Mouse (Mus musculus) gastrocnemius, postnatal 36 days (tissue): ENCODE data around the gene Aip. TPM values are rescaled to one million over a fixed set of nuclear protein-coding genes. Genes with fewer than 3 reads are reported as not detected.

Experiments used
- DNase-seq, 2 experiments: peaks; one replicate each; pipeline ENCODE4 v3.0.0; 2022
- intact Hi-C: fragments of 180-260 bp; cut with DNase I; formaldehyde crosslinking; loops from one replicate; pipeline ENCODE4 v1.15.1; 2025
- total RNA-seq, 2 experiments: library from RNA; stranded (reverse); gene quantifications; 2 replicates each; pipeline ENCODE4 v1.2.3; 2021

Aip gene
- total RNA-seq, 2 experiments from 2014 or later: 58.2 to 68.0 TPM

GRCm38 (mm10) chr19:4096642-4097440, 28.8 kb downstream of the Aip start, which contains the start of gene Cdk2ap2:
TSS of gene Cdk2ap2 (plus strand) at chr19:4097182.
- intact Hi-C loops: loop anchor here (5.0 kb wide), 1 partner anchor 40 kb away; the partner anchor contains the start of gene Gpr152
- DNase-seq: peak; percentile 98 to 100

DNA sequence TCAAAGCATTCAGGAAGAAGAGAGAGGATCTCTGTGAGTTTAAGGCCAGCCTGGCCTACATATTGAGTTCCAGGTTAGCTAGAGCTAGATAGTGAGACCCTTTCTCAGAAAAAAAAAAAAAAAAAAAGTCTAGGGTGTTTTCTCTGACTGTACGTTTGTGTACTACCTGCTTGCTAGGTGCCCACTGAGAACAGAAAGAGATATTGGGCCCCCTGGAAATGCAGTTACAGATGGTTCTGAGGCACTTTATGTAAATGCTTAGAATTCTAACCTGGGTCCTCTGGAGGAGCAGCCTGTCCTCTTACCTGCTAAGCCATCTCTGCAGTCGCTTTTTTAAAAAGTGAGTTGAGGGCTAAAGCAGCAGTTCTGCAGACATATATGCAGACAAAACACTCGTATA, 29.9 kb downstream of the Aip start:
- intact Hi-C loops: loop anchor here (5.0 kb wide), 1 partner anchor 41 kb away; the partner anchor contains the start of gene Gpr152
- DNase-seq: no peak

- intact Hi-C loops: loop anchor here (5.0 kb wide), 1 partner anchor 42 kb away; the partner anchor contains the start of gene Gpr152
- no peak for DNase-seq
Measured at GRCm38 (mm10) chr19:4094774-4095303, 30.8 kb downstream of the Aip start.

GRCm38 (mm10) chr19:4094348-4094747, 31.3 kb downstream of the Aip start:
- no peak for DNase-seq
- intact Hi-C loops: no loop called here

- no peak for DNase-seq
- intact Hi-C loops: no loop called here
Measured at GRCm38 (mm10) chr19:4093772-4094171, 31.9 kb downstream of the Aip start.

DNA sequence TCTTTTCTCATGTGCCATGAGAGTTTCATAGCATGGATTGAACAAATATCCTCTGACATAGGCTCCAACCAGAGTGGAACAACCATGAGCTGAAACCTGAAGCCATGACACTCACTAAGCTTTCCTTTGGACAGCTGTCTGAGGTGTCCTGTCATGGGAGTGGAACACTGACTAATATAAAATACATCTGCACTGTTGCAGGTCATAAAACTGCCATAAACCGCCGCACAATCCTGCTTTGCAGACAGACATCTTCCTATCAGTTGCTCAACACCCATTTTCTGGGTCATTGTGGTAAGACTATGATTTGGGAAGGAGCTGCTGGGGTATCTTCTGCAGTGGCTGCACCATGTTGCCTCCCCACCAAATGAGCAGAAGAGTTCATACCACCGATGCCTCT, 32.9 kb downstream of the Aip start:
- intact Hi-C loops: no loop called here
- no peak for DNase-seq

GRCm38 (mm10) chr19:4091383-4091782, 34.3 kb downstream of the Aip start:
- no peak for DNase-seq
- intact Hi-C loops: no loop called here

DNA sequence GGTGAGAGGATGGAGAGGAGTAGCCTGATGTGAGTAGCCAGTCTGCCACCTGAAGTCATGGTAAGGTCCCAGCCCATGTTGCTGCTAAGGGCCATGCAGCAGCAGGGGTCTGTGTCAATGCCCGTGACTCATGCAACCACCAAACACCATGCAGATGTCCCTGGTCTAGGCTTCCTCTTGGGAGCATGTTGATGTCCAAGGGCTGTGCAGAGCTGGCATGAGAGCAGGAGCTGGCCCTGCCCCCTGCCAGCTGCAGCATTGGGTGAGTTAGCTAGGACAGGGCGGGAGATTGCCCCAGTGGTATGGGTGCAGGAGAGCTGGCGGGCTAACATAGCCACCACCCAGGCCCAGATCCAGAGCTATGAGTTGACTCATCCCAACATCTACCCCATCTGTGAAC, 35.2 kb downstream of the Aip start:
- no peak for DNase-seq
- intact Hi-C loops: no loop called here

DNA sequence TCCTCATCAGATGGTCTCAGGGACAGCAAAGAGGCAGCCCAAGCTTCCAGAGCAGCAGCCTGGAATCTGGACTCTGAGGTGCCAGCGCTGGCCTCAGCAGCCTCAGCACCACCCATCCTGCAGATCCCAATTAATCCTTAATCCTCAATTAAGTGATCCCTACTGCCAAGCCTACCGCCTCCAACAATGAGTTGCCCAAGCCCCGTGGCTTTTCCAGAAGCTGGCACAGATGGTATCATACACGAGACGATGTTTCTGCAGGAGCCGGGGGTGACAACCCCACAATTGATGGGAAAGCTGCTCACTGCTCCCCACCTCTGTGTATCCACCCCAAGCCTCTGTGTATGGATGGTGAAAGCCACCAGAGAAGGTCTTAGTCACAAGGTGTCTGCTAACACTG, 36.5 kb downstream of the Aip start:
- intact Hi-C loops: no loop called here

DNA sequence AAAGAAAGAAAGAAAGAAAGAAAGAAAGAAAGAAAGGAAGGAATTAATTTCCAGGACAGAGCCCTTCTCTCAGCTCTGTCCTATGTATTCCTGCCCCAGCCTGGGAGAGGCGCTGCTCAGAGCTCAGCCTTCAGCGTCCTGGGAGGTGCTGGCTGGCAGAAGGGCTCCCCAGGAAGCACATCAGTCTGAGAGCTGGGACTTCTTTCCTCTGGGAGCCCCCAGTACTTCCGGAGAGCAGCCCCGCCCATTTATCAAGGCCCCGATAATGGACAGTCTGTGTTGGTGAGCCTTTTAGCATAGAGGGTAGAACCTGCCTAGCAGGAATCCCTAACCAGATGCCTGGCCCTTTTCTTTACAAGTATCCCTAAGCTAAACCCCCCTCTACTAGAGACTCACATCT, 37.5 kb downstream of the Aip start:
- intact Hi-C loops: no loop called here
- DNase-seq: no peak

More for the DNA sequence above, 36.5 kb downstream of the Aip start:
- DNase-seq: no peak

DNA sequence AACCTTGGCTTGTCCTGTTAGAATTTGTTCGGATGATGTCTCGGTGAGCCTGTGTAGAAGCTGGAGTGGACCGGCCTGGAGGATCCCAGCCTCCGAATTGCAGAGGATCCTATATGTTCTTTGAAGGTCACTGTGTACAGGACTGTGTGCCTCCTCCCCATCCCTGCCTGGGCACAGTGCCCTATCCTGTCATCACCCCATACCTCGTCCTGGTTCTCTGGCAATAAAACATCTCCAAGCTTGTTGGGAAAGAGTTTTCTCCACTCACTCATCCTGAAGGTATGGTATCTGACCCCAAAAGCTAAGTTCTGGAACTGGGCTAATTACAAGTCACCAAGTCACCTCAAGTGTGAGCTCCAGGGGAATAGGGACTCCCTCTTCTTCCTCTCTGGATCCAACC, 38.6 kb downstream of the Aip start:
- no peak for DNase-seq
- intact Hi-C loops: no loop called here

DNA sequence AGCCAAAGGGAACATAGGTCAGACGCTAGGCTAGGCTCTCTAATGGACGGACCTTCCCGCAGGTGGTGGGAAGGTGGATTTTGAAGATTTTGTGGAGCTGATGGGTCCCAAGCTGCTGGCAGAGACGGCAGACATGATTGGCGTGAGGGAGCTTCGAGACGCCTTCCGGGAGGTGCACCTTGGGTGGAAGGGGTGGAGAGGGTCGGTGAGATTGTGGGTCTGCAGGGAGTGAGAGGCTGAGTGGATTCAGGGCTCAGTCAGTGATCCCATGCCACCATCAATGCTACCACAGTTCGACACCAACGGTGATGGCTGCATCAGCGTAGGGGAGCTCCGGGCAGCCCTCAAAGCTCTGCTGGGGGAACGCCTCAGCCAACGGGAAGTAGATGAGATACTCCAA, 39.5 kb downstream of the Aip start:
- intact Hi-C loops: no loop called here

DNA sequence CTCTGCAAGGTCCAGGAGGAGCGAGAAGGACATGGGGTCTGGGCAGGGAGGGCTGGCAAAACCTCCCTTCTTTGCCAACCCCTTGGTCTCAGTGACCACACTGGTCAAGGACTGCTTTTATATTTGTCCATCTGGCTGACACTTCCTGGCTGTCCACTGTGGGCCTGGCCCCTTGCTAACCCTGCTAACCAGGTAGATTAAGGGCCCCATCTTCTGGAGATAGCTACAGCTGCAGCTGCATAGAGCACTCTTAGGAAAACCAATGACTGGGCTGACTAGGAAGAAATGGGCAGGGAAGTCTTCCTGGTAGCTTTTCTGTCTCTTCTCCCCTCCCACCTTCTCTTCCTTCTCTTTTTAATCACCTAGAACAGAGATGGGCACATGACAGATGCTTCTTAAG, 40.7 kb downstream of the Aip start:
- no peak for DNase-seq
- intact Hi-C loops: no loop called here

More for the DNA sequence above, 39.5 kb downstream of the Aip start:
- DNase-seq: no peak

DNA sequence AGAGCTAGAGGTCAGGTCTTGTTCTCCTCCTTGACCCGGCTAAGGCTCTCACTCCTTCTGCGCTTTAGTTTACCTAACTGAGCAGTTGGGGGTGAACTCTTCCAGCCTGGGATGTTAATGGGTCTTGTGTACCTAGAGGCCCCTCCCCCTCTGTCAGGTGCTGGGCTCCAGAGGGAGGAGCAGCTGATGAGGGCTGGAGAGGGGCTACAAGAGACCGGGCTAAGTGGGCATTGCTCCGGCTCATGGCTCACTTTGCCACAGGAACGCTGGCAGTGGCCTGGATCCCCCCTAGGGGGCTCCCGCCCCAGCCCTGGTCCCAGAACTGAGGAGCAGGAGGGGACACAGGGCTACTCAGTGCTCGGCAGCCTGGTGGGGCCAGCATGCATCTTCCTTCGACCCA, 41.8 kb downstream of the Aip start:
- no peak for DNase-seq
- intact Hi-C loops: no loop called here

DNA sequence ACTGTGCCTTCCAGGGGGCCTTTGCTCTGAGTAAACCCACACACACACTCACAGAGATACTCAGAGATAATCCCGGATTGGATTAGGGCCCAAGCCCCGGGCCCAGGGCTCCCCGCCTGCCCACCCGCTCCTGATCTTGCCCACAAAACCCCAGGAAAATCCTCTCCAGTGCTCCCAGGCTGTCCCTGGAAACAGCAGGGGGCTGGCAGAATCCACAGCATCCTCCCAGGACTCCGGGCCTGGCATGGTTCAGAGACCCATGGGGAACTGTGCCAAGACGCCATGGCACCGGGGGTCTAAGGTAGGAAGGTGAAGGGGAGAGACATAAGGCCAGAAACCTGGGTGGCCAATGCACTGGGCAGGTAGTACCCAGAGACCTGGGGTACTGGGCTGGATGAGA, 42.3 kb downstream of the Aip start:
- DNase-seq: no peak
- intact Hi-C loops: no loop called here

DNA sequence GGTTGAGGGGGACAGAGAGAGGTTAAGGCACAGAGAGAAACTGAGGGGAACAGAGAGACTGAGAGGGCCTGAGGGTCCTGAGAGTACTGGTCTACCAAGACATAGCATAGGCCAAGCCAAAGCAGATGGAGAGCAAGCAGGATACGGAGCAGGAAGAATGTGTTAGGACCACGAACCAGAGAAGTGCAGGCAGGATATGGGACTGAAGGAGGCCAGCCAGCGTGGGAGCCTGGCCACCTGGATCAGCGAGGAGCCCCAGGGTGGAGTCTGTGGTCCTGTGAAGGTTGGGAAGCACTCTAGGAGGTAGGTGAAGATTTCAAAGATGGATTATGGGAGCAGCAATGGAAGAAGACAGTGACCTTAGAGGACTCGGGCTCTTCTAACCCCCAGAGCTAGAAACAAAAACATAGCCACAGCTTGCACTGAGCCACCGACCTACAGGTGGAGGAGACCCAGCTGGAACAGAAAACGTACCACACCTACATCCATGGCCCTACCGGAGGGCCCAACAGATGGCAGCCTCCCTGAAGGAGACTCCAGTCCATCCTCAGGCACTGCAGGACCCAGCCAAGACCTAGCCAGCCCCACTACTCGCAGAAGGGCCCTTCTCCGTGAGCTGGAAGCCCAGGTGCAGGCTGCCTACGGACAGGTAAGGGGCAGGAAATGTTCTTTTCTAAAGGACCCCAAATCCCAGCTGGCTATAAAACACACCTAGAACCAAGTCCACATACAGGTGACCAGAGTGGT, 43.3 kb downstream of the Aip start:
- no peak for DNase-seq
- intact Hi-C loops: no loop called here

- DNase-seq: no peak
- intact Hi-C loops: no loop called here
Measured at GRCm38 (mm10) chr19:4081394-4081793, 44.3 kb downstream of the Aip start, which contains the start of gene Cabp2. TSS of gene Cabp2 (plus strand) at chr19:4081578.

DNA sequence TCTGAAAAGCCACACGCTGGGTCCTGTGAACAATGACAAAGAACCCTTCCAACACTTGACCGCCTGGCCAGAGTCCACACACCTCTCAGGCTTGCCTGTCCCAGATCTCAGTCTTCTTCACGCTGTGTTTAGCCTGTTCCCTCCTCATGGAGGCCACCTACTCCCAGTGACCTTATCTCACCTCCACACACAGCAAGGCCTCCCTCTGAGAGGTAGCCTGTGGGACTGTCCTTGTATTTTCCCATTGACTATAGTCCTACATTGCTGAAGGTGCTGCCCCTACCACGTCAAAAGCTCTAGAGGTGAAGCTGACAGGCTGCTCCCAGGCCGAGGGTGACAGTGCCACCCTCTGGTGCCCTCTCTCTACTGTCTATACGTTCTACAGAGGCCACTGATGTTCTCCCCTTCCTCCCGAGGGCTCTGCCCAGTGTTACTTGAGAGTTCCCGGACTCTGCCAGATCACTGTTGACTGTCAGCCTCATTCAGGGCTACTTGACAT, 45.1 kb downstream of the Aip start:
- intact Hi-C loops: no loop called here
- DNase-seq: no peak

GRCm38 (mm10) chr19:4079594-4079993, 46.1 kb downstream of the Aip start:
- intact Hi-C loops: loop anchor here (2.0 kb wide), 1 partner anchor 51 kb away; no protein-coding TSS in a partner anchor

GRCm38 (mm10) chr19:4075531-4075930, 50.1 kb downstream of the Aip start:
- intact Hi-C loops: no loop called here
- DNase-seq: no peak

More at GRCm38 (mm10) chr19:4079594-4079993, 46.1 kb downstream of the Aip start:
- no peak for DNase-seq
